Mouse (Mus musculus): ENCODE measurements around the gene Tbc1d10b. TPM values are rescaled to one million over a fixed set of nuclear protein-coding genes. Genes with fewer than 3 reads are reported as not detected.
"Not testable (repeated sequence)": the region's sequence is repeated elsewhere in the genome, so short reads cannot be mapped to it uniquely, and the experiment has no call there.

Gene Tbc1d10b
- polyA plus RNA-seq, 1 experiment from 2014 or later = 26.7 TPM

DNA sequence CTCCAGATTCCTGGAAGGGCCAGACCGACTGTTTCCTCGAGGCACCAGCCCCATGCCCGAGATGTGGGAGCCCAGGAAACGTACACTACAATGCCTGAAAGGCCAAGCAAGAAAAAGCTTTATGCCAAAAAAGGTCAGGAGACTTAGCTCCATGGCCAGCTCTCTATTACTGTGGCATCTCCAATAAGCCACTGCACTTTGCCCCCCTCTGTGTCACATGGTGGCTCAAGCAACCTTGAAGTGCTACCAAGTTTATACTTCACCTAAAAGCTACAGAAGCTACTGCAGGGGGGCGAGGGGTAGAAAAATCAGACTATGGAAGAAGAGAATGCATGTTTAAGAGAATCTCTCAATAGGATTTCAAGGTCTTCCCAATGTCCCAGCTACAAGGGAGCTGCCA, 15.3 kb downstream of the Tbc1d10b start:
- H3K9ac ChIP-seq = no peak overlapping the region
- no peaks in the 10 kb centered on the region for H3K9me3 ChIP-seq (replicated peaks)
- H3K4me2 ChIP-seq = no peak overlapping the region
- peaks cover 51% of the 10 kb centered on the region for H3K36me3 ChIP-seq
- WGBS = 98% methylated on average over 5 of the region's 5 CpGs
- no peak overlapping the region for H3K27ac ChIP-seq
- ATAC-seq (replicated peaks; ENCODE audit: low FRiP score) = no peak
- H3K27me3 ChIP-seq = no peaks in the 10 kb centered on the region
- no peak overlapping the region for H3K4me3 ChIP-seq (replicated peaks)
- peaks cover 29% of the 10 kb centered on the region for H3K4me1 ChIP-seq

DNA sequence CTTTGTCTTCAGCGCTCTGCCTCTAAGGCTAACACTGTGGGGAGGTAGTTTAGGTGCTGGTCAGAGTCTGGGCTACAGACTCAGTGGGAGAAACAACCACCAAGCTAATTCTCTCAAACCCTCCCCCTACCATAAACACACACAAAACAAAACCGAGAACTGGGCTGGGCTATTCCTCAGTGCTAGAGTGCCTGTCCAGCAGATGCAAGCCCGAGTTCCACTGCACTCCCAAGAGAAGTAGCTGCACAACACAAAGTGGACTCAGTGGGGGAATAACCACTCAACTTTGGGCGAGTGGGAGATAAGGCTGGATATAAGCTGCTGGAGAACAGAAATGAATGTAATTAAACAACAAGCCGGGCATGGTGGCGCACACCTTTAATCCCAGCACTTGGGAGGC, 17.6 kb downstream of the Tbc1d10b start:
- Histone ChIP-seq H3K4me2 (no peak overlapping the region), H3K9me3 (replicated peaks) (no peaks in the 10 kb centered on the region), H3K27me3 (no peaks in the 10 kb centered on the region), H3K4me3 (replicated peaks) (no peak overlapping the region), H3K9ac (no peak overlapping the region), H3K4me1 (peaks cover 18% of the 10 kb centered on the region), H3K36me3 (peaks cover 38% of the 10 kb centered on the region), H3K27ac (no peak overlapping the region)
- WGBS = 78% methylated on average over 6 of the region's 6 CpGs
- ATAC-seq (replicated peaks; ENCODE audit: low FRiP score) = no peak

DNA sequence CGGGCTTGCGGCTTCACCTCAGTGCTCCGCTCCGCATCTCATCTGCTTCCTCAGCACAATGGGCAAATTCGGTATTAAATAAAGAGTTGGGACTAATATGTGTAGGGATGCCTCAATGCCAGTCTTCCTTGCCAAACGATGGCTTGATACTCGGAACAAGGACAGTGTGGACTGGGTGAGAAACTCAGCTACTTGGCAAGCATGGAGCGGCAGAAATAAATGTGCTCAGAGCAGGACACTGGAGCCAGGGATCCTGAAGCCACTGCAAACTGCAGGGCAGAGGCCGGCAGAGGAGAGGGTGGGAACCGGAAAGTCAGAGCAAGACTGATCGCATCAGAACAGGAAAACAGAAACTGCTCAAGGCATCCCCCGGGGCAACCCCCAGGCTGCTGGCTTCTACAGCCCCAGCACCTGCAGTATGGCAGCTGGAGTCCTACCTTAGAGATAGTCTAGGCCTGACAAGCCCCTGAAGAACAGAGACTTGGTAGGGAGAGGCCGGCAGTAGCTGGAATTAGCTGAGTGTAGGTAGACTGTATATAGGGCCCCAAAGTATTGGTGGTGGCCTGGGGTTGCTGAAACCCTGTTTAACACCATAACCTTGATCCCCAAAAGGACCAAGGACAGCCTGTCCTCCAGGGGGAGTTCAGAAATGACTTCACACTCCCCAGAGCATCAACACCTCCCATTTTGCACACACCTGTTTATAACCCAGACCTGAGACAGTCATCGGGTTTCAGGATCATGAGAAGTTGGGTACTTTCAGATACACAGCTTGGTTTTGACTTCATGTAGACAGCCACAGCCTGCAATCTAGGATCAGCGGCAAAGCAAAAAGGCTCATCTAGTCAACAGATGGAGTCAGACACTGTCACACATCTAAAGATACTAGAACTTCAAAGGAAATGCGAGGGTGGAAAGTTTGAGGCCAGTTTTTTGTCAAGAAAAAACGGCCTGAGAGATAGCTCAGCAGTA, 19.7 kb downstream of the Tbc1d10b start:
- H3K4me3 ChIP-seq (replicated peaks) = no peak overlapping the region
- H3K27ac ChIP-seq = no peak overlapping the region
- H3K27me3 ChIP-seq = no peaks in the 10 kb centered on the region
- H3K4me1 ChIP-seq = no peaks in the 10 kb centered on the region; the same call in 1 of the 2 replicates
- 81% methylated on average over 17 of the region's 17 CpGs for WGBS
- H3K9ac ChIP-seq = no peak overlapping the region
- no peak overlapping the region for H3K4me2 ChIP-seq
- ATAC-seq (replicated peaks; ENCODE audit: low FRiP score) = no peak
- H3K36me3 ChIP-seq = peaks cover 26% of the 10 kb centered on the region
- no peaks in the 10 kb centered on the region for H3K9me3 ChIP-seq (replicated peaks)

- peaks cover 14% of the 10 kb centered on the region for H3K36me3 ChIP-seq
- 79% methylated on average over 10 of the region's 10 CpGs for WGBS
These were observed 20.9 kb downstream of the Tbc1d10b start for GRCm38 (mm10) chr7:127187351-127187750.

DNA sequence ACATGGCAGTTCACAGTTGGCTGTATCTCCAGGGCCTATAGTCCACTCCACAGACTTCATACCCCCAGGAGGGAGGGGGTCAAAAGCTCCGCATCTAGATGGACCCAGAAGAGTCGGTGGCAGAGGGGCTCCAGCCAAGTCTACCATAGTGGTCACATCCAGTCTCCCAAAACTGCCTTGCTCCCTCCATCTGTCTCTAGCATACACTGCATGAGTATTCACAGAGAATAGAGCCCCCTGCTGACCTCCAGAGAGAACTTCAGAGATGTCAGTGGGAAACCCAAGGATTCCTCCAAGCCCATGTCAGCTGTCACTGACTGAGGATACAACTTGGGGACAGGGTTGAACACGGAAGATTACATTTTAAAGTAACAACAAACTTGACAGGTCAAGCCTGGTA, 22.7 kb downstream of the Tbc1d10b start:
- Histone ChIP-seq H3K4me1 (no peaks in the 10 kb centered on the region; the same call in 1 of the 2 replicates), H3K27ac (no peak overlapping the region), H3K4me3 (replicated peaks) (no peak overlapping the region), H3K27me3 (no peaks in the 10 kb centered on the region), H3K4me2 (no peak overlapping the region), H3K9ac (no peak overlapping the region), H3K9me3 (replicated peaks) (no peaks in the 10 kb centered on the region), H3K36me3 (no peaks in the 10 kb centered on the region)
- WGBS = 74% methylated on average over 3 of the region's 3 CpGs
- ATAC-seq (replicated peaks; ENCODE audit: low FRiP score) = 0 out of 2 replicates have a peak, but pooled peaks have one; percentile 22

More at GRCm38 (mm10) chr7:127187351-127187750, 20.9 kb downstream of the Tbc1d10b start:
- H3K9me3 ChIP-seq (replicated peaks) = no peaks in the 10 kb centered on the region
- H3K9ac ChIP-seq = no peak overlapping the region
- no peak overlapping the region for H3K4me2 ChIP-seq
- no peaks in the 10 kb centered on the region for H3K27me3 ChIP-seq
- no peak overlapping the region for H3K27ac ChIP-seq
- H3K4me1 ChIP-seq = no peaks in the 10 kb centered on the region; the same call in 1 of the 2 replicates
- no peak for ATAC-seq (replicated peaks; ENCODE audit: low FRiP score)
- H3K4me3 ChIP-seq (replicated peaks) = no peak overlapping the region

DNA sequence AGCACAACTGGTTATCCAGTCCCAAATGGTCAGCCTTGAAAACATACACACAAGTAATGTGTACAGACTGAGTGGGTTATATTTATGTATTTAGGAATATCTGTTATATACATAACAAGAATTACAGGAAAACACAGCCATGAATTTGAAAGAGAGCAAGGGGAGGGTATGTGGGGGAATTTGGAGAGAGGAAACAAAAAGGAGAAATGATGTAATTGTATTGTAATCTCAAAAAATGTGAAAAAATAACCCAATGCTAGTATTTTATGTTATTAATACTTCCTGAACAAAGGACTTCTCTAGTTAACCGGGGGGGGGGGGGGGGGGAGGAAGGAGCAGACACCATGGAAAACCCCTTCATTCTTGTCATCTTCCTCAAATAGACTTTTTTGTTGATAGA, 23.5 kb downstream of the Tbc1d10b start:
- no peak for ATAC-seq (replicated peaks; ENCODE audit: low FRiP score)
- WGBS = 69% methylated on average over 1 of the region's 1 CpGs
- Histone ChIP-seq H3K27me3 (no peaks in the 10 kb centered on the region), H3K9me3 (replicated peaks) (no peaks in the 10 kb centered on the region), H3K4me2 (no peak overlapping the region), H3K27ac (no peak overlapping the region), H3K9ac (no peak overlapping the region), H3K36me3 (no peaks in the 10 kb centered on the region), H3K4me3 (replicated peaks) (no peak overlapping the region), H3K4me1 (no peaks in the 10 kb centered on the region; the same call in 1 of the 2 replicates)

GRCm38 (mm10) chr7:127183828-127184227, 24.4 kb downstream of the Tbc1d10b start:
- H3K9me3 ChIP-seq (replicated peaks) = no peaks in the 10 kb centered on the region
- ATAC-seq (replicated peaks; ENCODE audit: low FRiP score) = no peak
- H3K27ac ChIP-seq = no peak overlapping the region
- H3K4me1 ChIP-seq = no peaks in the 10 kb centered on the region; the same call in 1 of the 2 replicates
- H3K4me3 ChIP-seq (replicated peaks) = no peak overlapping the region
- H3K36me3 ChIP-seq = no peaks in the 10 kb centered on the region
- H3K4me2 ChIP-seq = no peak overlapping the region
- 81% methylated on average over 6 of the region's 6 CpGs for WGBS
- H3K9ac ChIP-seq = no peak overlapping the region
- H3K27me3 ChIP-seq = no peaks in the 10 kb centered on the region

DNA sequence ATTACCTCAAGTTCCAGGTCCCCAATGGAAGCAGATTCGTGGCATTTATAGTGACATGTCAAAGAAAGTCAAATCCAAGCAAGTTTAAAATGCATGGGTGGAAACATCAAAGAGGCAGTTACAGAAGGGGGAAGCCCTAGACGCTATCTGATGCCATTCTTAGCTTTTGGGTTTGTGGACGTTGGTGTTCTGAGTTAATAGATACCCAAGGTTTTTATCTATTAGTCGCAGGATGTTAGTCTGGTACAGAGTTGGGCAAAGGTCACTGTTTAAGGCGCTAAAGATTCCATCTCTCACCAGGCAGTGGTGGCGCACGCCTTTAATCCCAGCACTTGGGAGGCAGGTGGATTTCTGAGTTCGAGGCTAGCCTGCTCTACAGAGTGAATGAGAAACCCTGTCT, 24.9 kb downstream of the Tbc1d10b start:
- 66% methylated on average over 8 of the region's 8 CpGs for WGBS
- H3K4me2 ChIP-seq = no peak overlapping the region
- H3K27ac ChIP-seq = no peak overlapping the region
- H3K27me3 ChIP-seq = no peaks in the 10 kb centered on the region
- H3K9me3 ChIP-seq (replicated peaks) = no peaks in the 10 kb centered on the region
- H3K9ac ChIP-seq = no peak overlapping the region
- ATAC-seq (replicated peaks; ENCODE audit: low FRiP score) = no peak
- no peaks in the 10 kb centered on the region for H3K36me3 ChIP-seq
- no peaks in the 10 kb centered on the region; the same call in 1 of the 2 replicates for H3K4me1 ChIP-seq
- no peak overlapping the region for H3K4me3 ChIP-seq (replicated peaks)

DNA sequence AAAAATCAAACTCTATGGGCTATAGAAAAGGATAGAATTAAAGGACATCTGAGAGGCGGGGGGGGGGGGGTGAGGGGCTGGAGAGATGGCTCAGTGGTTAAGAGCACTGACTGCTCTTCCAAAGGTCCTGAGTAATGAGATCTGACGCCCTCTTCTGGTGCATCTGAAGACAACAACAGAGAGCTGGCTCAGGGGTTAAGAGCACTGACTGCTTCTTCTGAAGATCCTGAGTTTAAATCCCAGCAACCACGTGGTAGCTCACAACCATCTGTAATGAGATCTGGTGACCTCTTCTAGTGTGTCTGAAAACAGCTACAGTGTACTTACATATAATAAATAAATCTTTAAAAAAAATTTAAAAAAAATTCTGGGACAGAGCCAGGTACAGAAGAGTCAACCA, 26.5 kb downstream of the Tbc1d10b start:
- H3K4me3 ChIP-seq (replicated peaks); H3K4me2 ChIP-seq; H3K9me3 ChIP-seq (replicated peaks); H3K27me3 ChIP-seq; H3K4me1 ChIP-seq; H3K36me3 ChIP-seq; H3K27ac ChIP-seq; ATAC-seq (replicated peaks; ENCODE audit: low FRiP score); H3K9ac ChIP-seq: not testable (repeated sequence)
- WGBS = 35% methylated on average over 3 of the region's 3 CpGs

DNA sequence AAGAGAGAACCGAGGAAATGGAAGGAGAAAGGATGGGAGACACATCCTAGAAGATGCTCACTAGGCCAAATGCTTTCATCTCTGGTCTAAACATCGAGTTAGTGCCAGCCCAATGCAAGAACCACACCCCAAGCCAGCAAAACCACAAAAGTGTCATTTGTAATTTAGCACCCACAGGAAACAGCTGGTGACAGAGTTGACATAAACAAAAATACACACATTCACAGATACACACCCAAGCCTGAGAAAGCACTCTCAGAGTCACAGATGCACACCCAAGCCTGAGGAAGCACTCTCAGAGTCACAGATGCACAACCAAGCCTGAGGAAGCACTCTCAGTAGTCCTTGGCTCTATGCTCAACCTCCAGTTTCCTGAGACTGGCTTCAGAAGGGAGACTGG, 27.5 kb downstream of the Tbc1d10b start:
- 67% methylated on average over 2 of the region's 2 CpGs for WGBS
- H3K4me2 ChIP-seq = no peak overlapping the region
- no peak overlapping the region for H3K4me3 ChIP-seq (replicated peaks)
- H3K9me3 ChIP-seq (replicated peaks) = no peaks in the 10 kb centered on the region
- no peak for ATAC-seq (replicated peaks; ENCODE audit: low FRiP score)
- H3K27ac ChIP-seq = no peak overlapping the region
- H3K4me1 ChIP-seq = no peaks in the 10 kb centered on the region; the same call in 1 of the 2 replicates
- H3K9ac ChIP-seq = no peak overlapping the region
- no peaks in the 10 kb centered on the region for H3K27me3 ChIP-seq
- H3K36me3 ChIP-seq = no peaks in the 10 kb centered on the region

DNA sequence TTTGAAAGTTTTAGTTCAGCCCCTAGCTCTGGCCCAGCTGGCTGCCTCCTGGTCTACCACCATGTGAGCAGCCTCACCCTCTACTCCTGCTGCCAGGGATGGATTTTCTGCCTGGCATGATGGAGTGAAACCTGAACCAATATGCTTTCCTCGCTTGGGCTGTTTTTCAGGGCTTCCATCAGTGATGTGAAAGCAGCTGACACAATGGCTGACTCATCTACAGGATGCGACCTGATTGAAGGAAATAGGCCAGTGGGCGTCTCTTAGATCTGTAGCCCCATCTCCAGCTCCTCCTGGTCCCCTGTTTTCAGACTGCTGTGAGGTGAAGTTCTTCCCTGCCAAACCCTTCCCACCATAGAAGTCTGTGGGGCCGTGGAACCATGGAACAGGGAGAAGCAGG, 31.3 kb downstream of the Tbc1d10b start:
- no peak overlapping the region for H3K9ac ChIP-seq
- H3K4me1 ChIP-seq = no peaks in the 10 kb centered on the region
- H3K27ac ChIP-seq = no peak overlapping the region
- H3K9me3 ChIP-seq (replicated peaks) = peaks cover 4% of the 10 kb centered on the region; the same call in 1 of the 2 replicates
- no peak for ATAC-seq (replicated peaks; ENCODE audit: low FRiP score)
- H3K27me3 ChIP-seq = no peaks in the 10 kb centered on the region
- WGBS = 69% methylated on average over 4 of the region's 4 CpGs
- H3K36me3 ChIP-seq = no peaks in the 10 kb centered on the region
- H3K4me3 ChIP-seq (replicated peaks) = no peak overlapping the region
- H3K4me2 ChIP-seq = no peak overlapping the region

DNA sequence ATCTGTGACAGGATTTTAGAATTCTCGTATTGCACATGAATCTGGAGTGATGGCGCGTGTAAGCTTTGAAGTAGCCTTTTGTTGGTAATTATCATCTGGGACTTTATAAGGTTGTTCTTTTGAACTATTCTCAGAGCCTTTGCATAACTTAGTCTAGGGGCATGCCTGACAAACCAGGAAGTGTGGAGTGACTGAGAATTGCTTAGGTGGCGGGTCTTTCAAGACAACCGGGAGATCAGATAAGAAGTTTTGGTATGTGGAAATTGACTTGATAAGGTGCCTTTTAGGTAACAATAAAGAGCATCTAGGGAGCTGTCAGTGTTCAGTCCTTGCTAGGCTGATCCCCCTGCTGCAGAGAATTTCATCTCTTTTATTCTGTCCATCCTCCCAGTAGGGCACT, 41.8 kb downstream of the Tbc1d10b start:
- H3K27me3 ChIP-seq = no peaks in the 10 kb centered on the region
- no peak for ATAC-seq (replicated peaks; ENCODE audit: low FRiP score)
- H3K27ac ChIP-seq = no peak overlapping the region
- H3K9ac ChIP-seq = no peak overlapping the region
- no peak overlapping the region for H3K4me3 ChIP-seq (replicated peaks)
- no peaks in the 10 kb centered on the region for H3K4me1 ChIP-seq
- no peaks in the 10 kb centered on the region for H3K9me3 ChIP-seq (replicated peaks)
- WGBS = 83% methylated on average over 5 of the region's 5 CpGs
- H3K36me3 ChIP-seq = no peaks in the 10 kb centered on the region
- no peak overlapping the region for H3K4me2 ChIP-seq
